Mouse (Mus musculus) neural tube, embryonic 11.5 days (tissue): Measurements from ENCODE around the gene Apob. TPM values are rescaled to one million over a fixed set of nuclear protein-coding genes. Genes with fewer than 3 reads are reported as not detected.
A peak's percentile ranks its signal among the peaks of the same experiment; 100 is the strongest.

Experiments used
- ATAC-seq: fragments of 200-750 bp; cut with Nextera tagmentation; 2 replicates; pipeline ENCODE4 v1.8.0; 2017; ENCODE audit warnings: moderate number of reproducible peaks, mild to moderate bottlenecking, moderate TSS enrichment, moderate library complexity; ENCODE audit not compliant: insufficient read depth, low FRiP score, low TSS enrichment
- DNase-seq: peaks from one replicate; pipeline ENCODE4 v3.0.0-alpha.2; 2015; ENCODE audit warnings: low spot score
- H3K27ac ChIP-seq: fragments of 300-500 bp; sonication (generic); 2 replicates; pipeline ENCODE4 v1.5.1; 2014; ENCODE audit warnings: low read depth, mild to moderate bottlenecking, low read length
- H3K27me3 ChIP-seq: fragments of 300-500 bp; sonication (generic); 2 replicates; pipeline ENCODE4 v1.6.1; 2014; ENCODE audit warnings: mild to moderate bottlenecking, low read length, mixed read lengths; ENCODE audit not compliant: control insufficient read depth, insufficient read depth
- H3K36me3 ChIP-seq: fragments of 300-500 bp; sonication (generic); 2 replicates; pipeline ENCODE4 v1.6.1; 2014; ENCODE audit warnings: mild to moderate bottlenecking, low read length, moderate library complexity, mixed read lengths; ENCODE audit not compliant: control insufficient read depth, insufficient read depth
- H3K4me1 ChIP-seq: fragments of 300-500 bp; sonication (generic); 2 replicates; pipeline ENCODE4 v1.6.1; 2014; ENCODE audit warnings: low read length, mixed read lengths; ENCODE audit not compliant: control insufficient read depth, insufficient read depth
- H3K4me2 ChIP-seq: fragments of 300-500 bp; sonication (generic); 2 replicates; pipeline ENCODE4 v1.6.1; 2014; ENCODE audit warnings: low read depth, mild to moderate bottlenecking, moderate library complexity
- H3K4me3 ChIP-seq: fragments of 300-500 bp; sonication (generic); 2 replicates; pipeline ENCODE4 v1.5.1; 2014; ENCODE audit warnings: low read depth, low read length
- H3K9ac ChIP-seq: fragments of 300-500 bp; sonication (generic); 2 replicates; pipeline ENCODE4 v1.6.1; 2014; ENCODE audit warnings: mild to moderate bottlenecking, low read length
- H3K9me3 ChIP-seq: fragments of 300-500 bp; sonication (generic); 2 replicates; pipeline ENCODE4 v1.6.1; 2016; ENCODE audit warnings: low read length; ENCODE audit not compliant: control insufficient read depth
- WGBS: fragments of 180-500 bp; shearing (Covaris S2); extraction: QIAGEN DNeasy Blood & Tissue Kit; methylation state at CpG from one replicate; pipeline ENCODE4 v1.1.7; 2014; 5-methylcytosine and 5-hydroxymethylcytosine counted together
- polyA plus RNA-seq: library from polyadenylated mRNA; unstranded; fragments of >200 nt; fragmentation: Nextera tagmentation; extraction: Ambion mirVana; gene quantifications from 2 replicates; pipeline ENCODE4 v1.2.1, GENCODE M21; 2014

The Apob gene
- polyA plus RNA-seq, 1 experiment from 2014 or later: 0.08 TPM

DNA sequence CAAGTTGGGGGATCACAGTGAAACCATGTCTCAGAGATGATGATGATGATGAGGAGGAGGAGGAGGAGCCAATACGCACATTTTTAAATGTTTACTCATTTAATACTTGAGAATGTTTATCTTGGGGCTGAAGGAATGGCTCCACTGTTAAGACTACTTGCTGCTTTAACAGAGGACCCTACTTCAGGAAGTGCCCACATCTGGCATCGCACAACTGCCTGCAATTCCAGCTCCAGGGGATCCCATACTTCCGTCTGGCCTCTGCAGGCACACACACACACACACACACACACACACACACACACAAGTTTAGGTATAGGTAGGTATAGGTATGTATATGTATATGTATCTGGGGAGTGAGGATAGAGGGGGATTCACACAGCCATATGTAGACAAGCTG lies 6.6 kb upstream of the Apob start:
- no peaks in the 10 kb centered on the region for H3K27me3 ChIP-seq
- no peaks in the 10 kb centered on the region for H3K36me3 ChIP-seq
- ATAC-seq (no peak), DNase-seq (no peak)
- H3K9ac ChIP-seq: no peak overlapping the region
- 77% methylated on average over 3 of the region's 3 CpGs for WGBS
- H3K9me3 ChIP-seq: no peaks in the 10 kb centered on the region
- H3K27ac ChIP-seq: no peak overlapping the region
- H3K4me1 ChIP-seq: no peaks in the 10 kb centered on the region
- no peak overlapping the region for H3K4me2 ChIP-seq
- no peak overlapping the region for H3K4me3 ChIP-seq

DNA sequence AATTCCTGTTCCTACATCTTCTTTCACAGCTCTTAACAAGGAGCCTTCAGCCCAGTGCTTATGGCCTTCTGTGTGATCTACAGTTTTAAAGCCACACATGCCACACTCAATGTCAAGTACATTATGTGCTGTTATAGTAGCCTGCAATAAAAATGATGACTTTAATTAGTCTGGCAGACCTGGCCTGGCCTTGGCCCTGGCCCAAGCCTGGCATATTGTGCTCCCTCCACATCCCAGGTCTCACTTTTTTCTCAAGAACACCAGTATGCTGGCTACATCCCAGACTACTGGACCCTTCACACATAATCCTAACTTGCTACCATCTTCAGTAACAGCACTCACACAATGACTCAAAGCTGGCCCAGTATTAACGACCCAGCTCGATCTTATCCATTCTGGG lies 5.7 kb upstream of the Apob start:
- Histone ChIP-seq H3K9me3 (no peaks in the 10 kb centered on the region), H3K4me3 (no peak overlapping the region), H3K9ac (no peak overlapping the region), H3K4me1 (no peaks in the 10 kb centered on the region), H3K36me3 (no peaks in the 10 kb centered on the region), H3K27ac (no peak overlapping the region), H3K27me3 (no peaks in the 10 kb centered on the region), H3K4me2 (no peak overlapping the region)
- DNase-seq (no peak), ATAC-seq (no peak)
- 84% methylated on average over 2 of the region's 2 CpGs for WGBS

DNA sequence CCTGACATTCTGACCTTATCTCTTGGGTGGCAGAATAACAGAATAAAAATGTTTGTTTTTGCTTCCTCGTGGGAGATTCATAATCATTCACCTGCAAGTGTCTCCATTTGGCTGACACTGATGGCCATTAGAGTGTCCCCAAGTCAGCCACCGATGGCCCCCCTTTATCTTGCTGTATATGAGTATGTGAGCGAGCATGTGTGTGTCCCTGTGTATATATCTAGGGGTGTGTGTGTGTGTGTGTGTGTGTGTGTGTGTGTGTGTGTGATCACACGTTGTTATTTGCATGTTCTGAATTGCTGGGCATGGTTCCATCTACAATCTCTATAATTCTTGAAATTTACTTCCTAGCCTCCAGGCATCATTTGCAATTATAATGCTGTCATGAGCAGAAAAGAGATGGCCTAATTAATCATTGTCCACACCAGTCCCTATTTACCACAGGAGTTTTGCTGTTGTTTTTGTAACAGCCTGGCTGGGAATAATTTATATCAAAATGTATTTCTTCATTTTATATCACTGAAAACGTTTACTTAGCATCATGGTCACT lies 3.6 kb upstream of the Apob start:
- no peak overlapping the region for H3K4me3 ChIP-seq
- WGBS: 80% methylated on average over 5 of the region's 5 CpGs
- ATAC-seq: no peak

DNA sequence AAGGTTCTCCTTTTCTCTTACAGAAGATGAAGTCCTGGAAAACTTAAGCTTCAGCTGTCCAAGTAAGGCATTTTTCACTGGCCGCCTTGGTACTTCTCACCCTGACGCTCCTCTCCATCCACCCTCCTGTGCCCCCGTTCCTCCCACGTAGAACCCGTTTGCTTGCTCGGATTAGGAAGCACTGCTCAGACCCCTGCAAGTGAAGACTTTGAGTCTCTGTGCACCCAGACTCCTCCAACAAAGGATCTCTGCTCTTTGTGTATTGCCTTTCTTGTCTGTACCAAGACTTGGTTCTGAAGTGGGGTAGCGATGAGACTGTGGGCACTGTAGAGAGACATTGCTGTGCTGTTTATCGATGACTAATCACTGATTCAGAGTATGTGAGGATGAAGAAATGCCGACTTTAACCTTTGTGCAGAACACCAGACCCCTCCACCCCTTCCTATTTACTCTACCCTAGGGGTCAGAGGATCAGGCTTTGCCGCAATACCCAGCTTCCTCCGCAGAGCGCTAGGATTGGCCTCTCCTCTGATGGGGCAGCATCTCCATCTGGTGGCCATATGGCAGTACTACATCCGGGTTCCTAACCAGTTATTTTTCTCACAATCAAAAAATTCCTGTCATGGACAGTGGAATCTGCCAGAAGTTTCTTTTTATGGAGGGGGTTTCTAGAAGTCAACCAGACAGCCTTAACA lies 889 bp downstream of the Apob start:
- H3K9ac ChIP-seq: no peak overlapping the region
- H3K27ac ChIP-seq: no peak overlapping the region
- ATAC-seq: peak; percentile 68; the same call in 1 of the 2 replicates
- DNase-seq: peak; percentile 77
- H3K4me1 ChIP-seq: no peaks in the 10 kb centered on the region
- 52% methylated on average over 13 of the region's 13 CpGs for WGBS
- H3K27me3 ChIP-seq: no peaks in the 10 kb centered on the region
- no peaks in the 10 kb centered on the region for H3K9me3 ChIP-seq
- no peaks in the 10 kb centered on the region for H3K36me3 ChIP-seq
- H3K4me2 ChIP-seq: no peak overlapping the region
- H3K4me3 ChIP-seq: no peak overlapping the region

More for the DNA sequence above, 3.6 kb upstream of the Apob start:
- H3K4me1 ChIP-seq: no peaks in the 10 kb centered on the region
- H3K9me3 ChIP-seq: no peaks in the 10 kb centered on the region
- H3K27ac ChIP-seq: no peak overlapping the region
- no peak overlapping the region for H3K9ac ChIP-seq
- no peak overlapping the region for H3K4me2 ChIP-seq
- H3K27me3 ChIP-seq: no peaks in the 10 kb centered on the region
- no peak for DNase-seq
- H3K36me3 ChIP-seq: no peaks in the 10 kb centered on the region

- Histone ChIP-seq H3K4me1 (no peaks in the 10 kb centered on the region), H3K4me2 (no peak overlapping the region), H3K36me3 (no peaks in the 10 kb centered on the region), H3K27ac (no peak overlapping the region), H3K9me3 (no peaks in the 10 kb centered on the region), H3K9ac (no peak overlapping the region), H3K27me3 (no peaks in the 10 kb centered on the region), H3K4me3 (no peak overlapping the region)
- 94% methylated on average over 1 of the region's 1 CpGs for WGBS
- DNase-seq: no peak
- ATAC-seq: no peak
Observed at GRCm38 (mm10) chr12:7984411-7984810, 7.0 kb downstream of the Apob start.

DNA sequence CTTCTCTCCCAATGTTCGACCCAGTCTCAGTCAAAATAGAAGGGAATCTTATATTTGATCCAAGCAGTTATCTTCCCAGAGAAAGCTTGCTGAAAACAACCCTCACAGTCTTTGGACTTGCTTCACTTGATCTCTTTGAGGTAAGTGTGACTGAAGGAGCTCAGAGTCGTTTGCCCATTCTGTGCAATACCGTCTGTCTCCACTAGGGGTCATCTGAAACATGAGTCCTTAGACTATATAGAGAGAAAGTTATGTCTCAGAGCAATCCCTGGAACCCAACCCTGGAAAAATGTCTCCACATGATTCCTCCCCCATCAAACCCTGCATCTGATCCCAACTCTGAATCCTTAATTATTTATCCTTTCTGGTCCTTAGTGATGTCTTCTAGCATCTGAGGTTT lies 13.4 kb downstream of the Apob start:
- Histone ChIP-seq H3K4me1 (no peaks in the 10 kb centered on the region), H3K4me3 (no peak overlapping the region), H3K9ac (no peak overlapping the region), H3K36me3 (no peaks in the 10 kb centered on the region), H3K27me3 (no peaks in the 10 kb centered on the region), H3K9me3 (no peaks in the 10 kb centered on the region), H3K4me2 (no peak overlapping the region), H3K27ac (no peak overlapping the region)
- DNase-seq: peak; percentile 67
- WGBS: 16% methylated on average over 3 of the region's 3 CpGs
- no peak for ATAC-seq

- Histone ChIP-seq H3K4me2 (no peak overlapping the region), H3K36me3 (no peaks in the 10 kb centered on the region), H3K27ac (no peak overlapping the region), H3K4me3 (no peak overlapping the region), H3K9me3 (no peaks in the 10 kb centered on the region), H3K9ac (no peak overlapping the region), H3K27me3 (no peaks in the 10 kb centered on the region), H3K4me1 (no peaks in the 10 kb centered on the region)
- WGBS: 30% methylated on average over 1 of the region's 1 CpGs
- ATAC-seq (no peak), DNase-seq (no peak)
Observed at GRCm38 (mm10) chr12:7991570-7991969, 14.1 kb downstream of the Apob start.

DNA sequence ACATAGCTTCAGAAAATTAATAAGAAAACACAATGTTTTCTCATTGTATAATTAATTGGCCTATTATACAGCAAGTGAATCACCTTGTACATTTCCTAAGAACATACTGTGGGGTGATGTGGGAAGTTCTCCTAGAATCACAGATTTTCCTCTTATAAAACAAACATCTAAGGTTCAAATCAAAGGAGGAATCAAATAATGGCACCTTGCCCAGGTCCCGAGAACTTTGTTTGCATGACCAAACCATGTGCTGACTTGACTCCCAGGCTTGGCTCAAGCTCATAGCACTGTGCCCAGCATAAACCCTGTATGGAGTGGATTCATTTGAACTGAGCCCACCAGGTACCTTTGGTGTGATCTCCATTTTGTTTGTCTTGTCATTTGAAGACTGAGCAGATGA lies 43.5 kb downstream of the Apob start:
- H3K4me2 ChIP-seq: no peak overlapping the region
- no peaks in the 10 kb centered on the region for H3K36me3 ChIP-seq
- ATAC-seq (no peak), DNase-seq (no peak)
- WGBS: 87% methylated on average over 1 of the region's 1 CpGs
- no peak overlapping the region for H3K9ac ChIP-seq
- no peak overlapping the region for H3K27ac ChIP-seq
- H3K9me3 ChIP-seq: no peaks in the 10 kb centered on the region
- no peaks in the 10 kb centered on the region for H3K27me3 ChIP-seq
- H3K4me3 ChIP-seq: no peak overlapping the region
- H3K4me1 ChIP-seq: no peaks in the 10 kb centered on the region

GRCm38 (mm10) chr12:8029520-8029919 lies 52.1 kb downstream of the Apob start:
- H3K9ac ChIP-seq: no peak overlapping the region
- no peak overlapping the region for H3K4me3 ChIP-seq
- no peaks in the 10 kb centered on the region for H3K36me3 ChIP-seq
- DNase-seq (no peak), ATAC-seq (no peak)
- peaks cover 16% of the 10 kb centered on the region for H3K27me3 ChIP-seq
- no peak overlapping the region for H3K27ac ChIP-seq
- H3K4me2 ChIP-seq: no peak overlapping the region
- 92% methylated on average over 7 of the region's 7 CpGs for WGBS
- H3K9me3 ChIP-seq: no peaks in the 10 kb centered on the region
- H3K4me1 ChIP-seq: no peaks in the 10 kb centered on the region
